Mouse (Mus musculus) spleen, postnatal 10 days (tissue): ENCODE measurements around the gene Fbxl15.
A peak's percentile ranks its signal among the peaks of the same experiment; 100 is the strongest.

Experiments used
- DNase-seq, 2 experiments: peaks; one replicate each; pipeline ENCODE4 v3.0.0; 2021 to 2022; ENCODE audit warnings: low spot score in 2 of 2

The Fbxl15 gene

GRCm38 (mm10) chr19:46322996-46323572 is 4.9 kb upstream of the Fbxl15 start:
- DNase-seq: no peak

- no peak for DNase-seq
These were observed 4.3 kb upstream of the Fbxl15 start for GRCm38 (mm10) chr19:46323716-46324115.

- DNase-seq: no peak
These were observed 3.6 kb upstream of the Fbxl15 start for GRCm38 (mm10) chr19:46324366-46324765.

- DNase-seq: no peak
These were observed 3.1 kb upstream of the Fbxl15 start for GRCm38 (mm10) chr19:46324918-46325317.

- no peak for DNase-seq
These were observed 1.8 kb upstream of the Fbxl15 start for GRCm38 (mm10) chr19:46326019-46326755.

GRCm38 (mm10) chr19:46326756-46327305 is 1.2 kb upstream of the Fbxl15 start, which contains the start of gene Psd:
TSS of gene Psd (minus strand) at chr19:46327156.
- peak; percentile 52 to 70 for DNase-seq

GRCm38 (mm10) chr19:46327531-46328064 is 386 bp upstream of the Fbxl15 start:
- DNase-seq: peak; percentile 19

- peak; percentile 47 to 80 for DNase-seq
These were observed 1.2 kb downstream of the Fbxl15 start for GRCm38 (mm10) chr19:46329031-46329641.

GRCm38 (mm10) chr19:46329951-46330350 is 2.0 kb downstream of the Fbxl15 start:
- peak; percentile 77 to 89 for DNase-seq

- no peak for DNase-seq
These were observed 2.7 kb downstream of the Fbxl15 start for GRCm38 (mm10) chr19:46330696-46331095.

GRCm38 (mm10) chr19:46331326-46331725 is 3.3 kb downstream of the Fbxl15 start:
- no peak for DNase-seq

- DNase-seq: no peak
These were observed 4.0 kb downstream of the Fbxl15 start for GRCm38 (mm10) chr19:46331936-46332335.

- DNase-seq: no peak
These were observed 4.8 kb downstream of the Fbxl15 start for GRCm38 (mm10) chr19:46332721-46333339.

GRCm38 (mm10) chr19:46333906-46334305 is 5.9 kb downstream of the Fbxl15 start:
- DNase-seq: no peak

- DNase-seq: peak in 1 of 2 experiments; percentile 22
These were observed 9.8 kb downstream of the Fbxl15 start for GRCm38 (mm10) chr19:46337719-46338330.

GRCm38 (mm10) chr19:46338331-46338936 is 10.4 kb downstream of the Fbxl15 start, which contains the start of gene Cuedc2:
TSS of gene Cuedc2 (minus strand) at chr19:46338702.
- peak; percentile 97 to 99 for DNase-seq

- DNase-seq: no peak
These were observed 10.9 kb downstream of the Fbxl15 start for GRCm38 (mm10) chr19:46338942-46339286.

GRCm38 (mm10) chr19:46339287-46339971 is 11.4 kb downstream of the Fbxl15 start:
- DNase-seq: peak; percentile 50 to 59

GRCm38 (mm10) chr19:46344710-46345419 is 16.9 kb downstream of the Fbxl15 start:
- DNase-seq: no peak

GRCm38 (mm10) chr19:46347146-46347545 is 19.2 kb downstream of the Fbxl15 start:
- DNase-seq: no peak
